Mouse (Mus musculus) olfactory bulb, adult 2 months (tissue): ENCODE measurements around the gene Jakmip3. TPM values are rescaled to one million over a fixed set of nuclear protein-coding genes. Genes with fewer than 3 reads are reported as not detected.

ENCODE experiments used
- H3K27ac ChIP-seq: fragments of 200-500 bp; 2 replicates; pipeline ENCODE4 v1.5.1; 2012; ENCODE audit warnings: low read depth, low read length; ENCODE audit not compliant: insufficient read depth
- H3K4me1 ChIP-seq: fragments of 200-500 bp; 2 replicates; pipeline ENCODE4 v1.6.1; 2012; ENCODE audit warnings: low read length; ENCODE audit not compliant: control insufficient read depth, insufficient read depth
- H3K4me3 ChIP-seq: fragments of 200-500 bp; 2 replicates; pipeline ENCODE4 v1.5.1; 2012; ENCODE audit warnings: mild to moderate bottlenecking, low read depth, low read length, moderate library complexity; ENCODE audit not compliant: insufficient read depth
- CTCF ChIP-seq: fragments of 200-500 bp; IDR thresholded peaks from 2 replicates; pipeline ENCODE4 v1.5.1; 2012; ENCODE audit warnings: low read depth, mild to moderate bottlenecking, low read length, moderate library complexity; ENCODE audit not compliant: insufficient read depth
- POLR2A ChIP-seq: fragments of 200-500 bp; IDR thresholded peaks from 2 replicates; pipeline ENCODE4 v1.6.1; 2012; ENCODE audit warnings: mild to moderate bottlenecking, low read depth, low read length, moderate library complexity; ENCODE audit not compliant: insufficient read depth
- WGBS: fragments of 180-500 bp; shearing (Covaris S2); methylation state at CpG from one replicate; pipeline ENCODE4 v1.1.7; 2018; 5-methylcytosine and 5-hydroxymethylcytosine counted together
- polyA plus RNA-seq: library from polyadenylated mRNA; stranded (reverse); fragments of >200 nt; gene quantifications from 2 replicates; pipeline ENCODE4 v1.2.4, GENCODE M21; 2012; ENCODE audit warnings: low replicate concordance; ENCODE audit not compliant: missing spikeins, insufficient read depth, insufficient read length

The Jakmip3 gene
- polyA plus RNA-seq, 1 experiment: not detected

GRCm38 (mm10) chr7:139068182-139068623 is 127.7 kb downstream of the Jakmip3 start:
- TF ChIP-seq CTCF (no peak; the same call in 1 of the 2 replicates), POLR2A (no peak)
- Histone ChIP-seq H3K27ac (no peak overlapping the region), H3K4me3 (no peak overlapping the region), H3K4me1 (peaks cover 3% of the 10 kb centered on the region; the same call in 1 of the 2 replicates)
- WGBS: 0% methylated on average over 2 of the region's 2 CpGs

DNA sequence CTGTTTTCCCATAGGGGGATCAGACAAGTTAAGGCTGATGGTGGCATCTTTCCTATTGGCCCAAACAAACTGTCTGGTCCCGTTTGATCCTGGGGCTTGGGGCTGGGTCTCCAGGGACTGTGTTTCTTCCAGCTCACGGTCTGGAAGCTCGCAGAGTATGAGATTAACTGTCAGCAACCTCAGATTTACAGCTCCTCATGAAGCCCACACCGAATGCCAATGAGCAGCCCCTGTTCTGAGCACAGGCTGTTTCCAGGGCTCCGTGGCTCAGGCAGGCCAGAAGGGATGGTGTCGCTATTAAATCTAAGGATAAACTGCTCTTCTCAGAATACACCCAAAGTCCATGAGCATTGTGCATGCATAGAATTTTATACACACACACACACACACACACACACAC is 133.7 kb downstream of the Jakmip3 start:
- whole genome bisulfite sequencing: 72% methylated on average over 6 of the region's 6 CpGs
- no peak overlapping the region for H3K4me3 ChIP-seq
- peaks cover 31% of the 10 kb centered on the region for H3K4me1 ChIP-seq
- no peak overlapping the region for H3K27ac ChIP-seq
- TF ChIP-seq CTCF: no peak
- TF ChIP-seq POLR2A: no peak

DNA sequence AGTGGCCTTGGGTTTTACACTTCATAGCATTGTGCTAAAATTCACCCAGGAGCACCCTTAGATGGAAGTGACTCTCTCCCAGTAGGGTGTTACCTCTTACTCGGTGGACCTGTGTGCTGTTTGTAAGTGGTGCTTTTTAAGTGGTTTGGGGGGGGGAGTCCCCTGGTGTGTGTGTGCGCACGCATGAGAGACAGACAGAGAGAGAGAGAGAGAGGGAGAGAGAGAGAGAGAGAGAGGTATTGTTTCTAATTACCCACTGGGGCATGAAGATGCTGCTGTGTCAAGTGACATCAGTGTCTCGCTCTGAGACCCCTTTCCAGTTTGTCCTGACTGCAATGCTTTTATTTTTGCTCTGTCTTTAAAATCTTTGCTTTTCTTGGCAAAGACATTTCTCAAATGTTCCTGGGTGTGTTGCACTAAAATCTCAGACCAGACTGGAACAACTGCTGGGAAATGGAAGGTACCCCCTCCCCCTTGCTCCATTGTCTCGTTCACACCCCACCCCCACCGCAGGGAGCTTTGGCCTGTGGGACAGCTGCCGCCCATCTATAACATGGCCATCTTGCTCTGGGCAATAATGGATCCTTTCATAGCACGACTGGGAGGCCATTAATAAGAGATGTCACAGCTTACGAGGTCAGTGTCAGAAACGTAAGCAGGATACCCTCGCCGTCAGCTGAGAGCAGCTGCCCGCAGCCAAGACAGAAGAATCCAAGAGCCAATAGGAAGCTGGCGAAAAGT is 134.7 kb downstream of the Jakmip3 start:
- 72% methylated on average over 14 of the region's 14 CpGs for WGBS
- Histone ChIP-seq H3K27ac (no peak overlapping the region), H3K4me3 (no peak overlapping the region), H3K4me1 (peaks cover 31% of the 10 kb centered on the region)
- TF ChIP-seq POLR2A (no peak), CTCF (no peak)

DNA sequence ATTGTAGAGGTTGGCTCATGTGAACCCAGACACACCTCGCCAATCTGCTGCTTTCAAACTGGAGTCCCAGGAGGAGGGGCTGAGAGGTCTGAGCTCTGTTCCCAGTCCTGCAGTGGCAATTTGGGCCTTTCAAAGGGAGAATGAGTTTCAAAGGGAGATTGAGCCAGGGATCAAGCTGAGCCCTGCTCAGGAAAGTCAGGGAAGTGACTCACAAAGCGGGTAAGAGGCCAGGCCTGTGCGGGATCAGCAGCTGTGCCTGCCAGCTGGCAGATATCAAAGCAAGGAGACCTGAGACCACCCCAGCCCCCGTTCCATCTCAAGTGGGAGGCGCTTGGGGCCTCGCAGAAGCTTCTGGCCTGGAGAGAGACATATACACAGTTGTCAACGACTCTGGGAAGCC is 136.8 kb downstream of the Jakmip3 start:
- Histone ChIP-seq H3K4me3 (no peak overlapping the region), H3K4me1 (peaks cover 31% of the 10 kb centered on the region), H3K27ac (peak overlapping the region; percentile 68)
- 28% methylated on average over 7 of the region's 7 CpGs for WGBS
- TF ChIP-seq CTCF: no peak
- no peak for TF ChIP-seq POLR2A

- Histone ChIP-seq H3K4me3 (no peak overlapping the region), H3K27ac (no peak overlapping the region), H3K4me1 (peaks cover 31% of the 10 kb centered on the region)
- 30% methylated on average over 6 of the region's 6 CpGs for WGBS
- TF ChIP-seq CTCF: no peak
- no peak for TF ChIP-seq POLR2A
Measured at GRCm38 (mm10) chr7:139078181-139078580, 137.7 kb downstream of the Jakmip3 start.

DNA sequence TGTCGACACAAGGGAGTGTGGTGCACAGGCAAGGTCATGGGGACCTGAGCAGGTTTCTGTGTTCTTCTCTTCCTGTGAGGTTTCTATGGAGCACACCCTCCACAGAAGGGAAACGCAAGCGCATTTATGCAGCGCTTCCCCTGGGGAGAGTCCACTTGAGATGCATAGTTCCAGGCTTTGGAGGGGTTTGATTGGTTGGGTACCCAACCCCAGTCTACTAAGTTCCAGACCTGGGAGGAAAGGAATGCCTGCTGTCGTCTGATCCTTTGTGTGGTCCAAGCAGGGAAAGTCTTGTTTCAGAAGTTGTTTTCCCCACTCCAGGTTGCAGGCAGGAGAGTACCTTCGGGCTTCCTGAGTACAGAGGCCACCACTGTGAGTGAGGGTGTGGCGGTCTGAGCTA is 138.6 kb downstream of the Jakmip3 start:
- WGBS: 90% methylated on average over 7 of the region's 7 CpGs
- no peak overlapping the region for H3K4me3 ChIP-seq
- H3K27ac ChIP-seq: no peak overlapping the region
- TF ChIP-seq POLR2A (no peak), CTCF (no peak)
- peaks cover 31% of the 10 kb centered on the region for H3K4me1 ChIP-seq

GRCm38 (mm10) chr7:139080714-139081113 is 140.2 kb downstream of the Jakmip3 start:
- TF ChIP-seq CTCF: no peak
- no peak for TF ChIP-seq POLR2A
- no peak overlapping the region for H3K27ac ChIP-seq
- no peak overlapping the region for H3K4me3 ChIP-seq
- WGBS: 77% methylated on average over 4 of the region's 4 CpGs
- peaks cover 30% of the 10 kb centered on the region for H3K4me1 ChIP-seq

DNA sequence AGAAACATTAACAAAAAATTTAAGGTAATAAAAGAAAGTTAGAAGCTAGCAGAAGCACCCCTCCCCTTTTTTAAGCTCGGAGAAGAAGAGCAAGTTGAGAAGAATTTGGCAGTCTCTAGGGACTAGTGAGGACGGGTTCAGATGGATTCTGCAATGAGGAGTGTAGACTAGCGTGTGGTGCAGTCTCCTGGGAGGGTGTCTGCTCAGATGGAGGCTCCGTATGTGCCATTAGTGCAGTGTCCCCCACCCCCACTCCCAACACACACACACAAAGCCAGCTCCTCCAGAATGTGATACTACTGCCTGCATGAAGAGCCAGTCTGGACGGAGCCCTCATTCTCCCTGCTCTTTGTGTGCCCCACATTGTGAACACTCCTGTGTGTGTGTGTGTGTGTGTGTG is 140.6 kb downstream of the Jakmip3 start:
- WGBS: 62% methylated on average over 5 of the region's 5 CpGs
- H3K4me1 ChIP-seq: peaks cover 27% of the 10 kb centered on the region
- H3K27ac ChIP-seq: no peak overlapping the region
- TF ChIP-seq POLR2A (no peak), CTCF (no peak)
- H3K4me3 ChIP-seq: no peak overlapping the region

- Histone ChIP-seq H3K4me1 (peaks cover 22% of the 10 kb centered on the region), H3K4me3 (no peak overlapping the region), H3K27ac (no peak overlapping the region)
- WGBS: 70% methylated on average over 8 of the region's 8 CpGs
- TF ChIP-seq CTCF (no peak), POLR2A (no peak)
Measured at GRCm38 (mm10) chr7:139082281-139082680, 141.8 kb downstream of the Jakmip3 start.

- no peak overlapping the region for H3K27ac ChIP-seq
- TF ChIP-seq CTCF (no peak), POLR2A (no peak)
- peaks cover 17% of the 10 kb centered on the region for H3K4me1 ChIP-seq
- whole genome bisulfite sequencing: 69% methylated on average over 1 of the region's 1 CpGs
- H3K4me3 ChIP-seq: no peak overlapping the region
Measured at GRCm38 (mm10) chr7:139084316-139084715, 143.8 kb downstream of the Jakmip3 start.
